Mouse (Mus musculus) brain, embryonic 14.5 days (tissue): ENCODE results near the gene 4933415A04Rik.

Experiments
- CTCF ChIP-seq: fragments of 200-500 bp; IDR thresholded peaks from 2 replicates; pipeline ENCODE4 v1.5.1; 2012; ENCODE audit warnings: inconsistent platforms, mild to moderate bottlenecking, moderate library complexity, borderline replicate concordance; ENCODE audit not compliant: insufficient read depth, insufficient read length; ENCODE audit errors: extremely low read depth
- POLR2A ChIP-seq: fragments of 200-500 bp; IDR thresholded peaks from 2 replicates; pipeline ENCODE4 v1.6.1; 2012; ENCODE audit warnings: mild to moderate bottlenecking, inconsistent platforms, borderline replicate concordance; ENCODE audit not compliant: poor library complexity, insufficient read depth, insufficient read length, severe bottlenecking; ENCODE audit errors: extremely low read depth

- no peak for TF ChIP-seq CTCF
- no peak for TF ChIP-seq POLR2A
These were observed 20.1 kb upstream of the 4933415A04Rik start for GRCm38 (mm10) chr11:43566696-43567095.
